Mouse (Mus musculus) liver, postnatal 0 days (tissue): ENCODE data around the gene Upk1a.

Source experiments
- CTCF ChIP-seq: sonication (generic); IDR thresholded peaks from 2 replicates; pipeline ENCODE4 v1.5.1; 2016; ENCODE audit warnings: antibody characterized with exemption, low read depth
- EP300 ChIP-seq: IDR thresholded peaks from 2 replicates; pipeline ENCODE4 v1.6.1; 2016; ENCODE audit warnings: antibody characterized with exemption, low read depth, mild to moderate bottlenecking

- TF ChIP-seq CTCF (no peak), EP300 (no peak)
Observed at GRCm38 (mm10) chr7:30602583-30602982, 10.1 kb downstream of the Upk1a start.
